Mouse (Mus musculus) left cerebral cortex, adult 9 months (tissue): Measurements from ENCODE around the gene Pfkfb3.

Experiments
- DNase-seq, 2 experiments: peaks; one replicate each; pipeline ENCODE4 v3.0.0; 2022; ENCODE audit warnings: low spot score in 2 of 2

The Pfkfb3 gene

DNA sequence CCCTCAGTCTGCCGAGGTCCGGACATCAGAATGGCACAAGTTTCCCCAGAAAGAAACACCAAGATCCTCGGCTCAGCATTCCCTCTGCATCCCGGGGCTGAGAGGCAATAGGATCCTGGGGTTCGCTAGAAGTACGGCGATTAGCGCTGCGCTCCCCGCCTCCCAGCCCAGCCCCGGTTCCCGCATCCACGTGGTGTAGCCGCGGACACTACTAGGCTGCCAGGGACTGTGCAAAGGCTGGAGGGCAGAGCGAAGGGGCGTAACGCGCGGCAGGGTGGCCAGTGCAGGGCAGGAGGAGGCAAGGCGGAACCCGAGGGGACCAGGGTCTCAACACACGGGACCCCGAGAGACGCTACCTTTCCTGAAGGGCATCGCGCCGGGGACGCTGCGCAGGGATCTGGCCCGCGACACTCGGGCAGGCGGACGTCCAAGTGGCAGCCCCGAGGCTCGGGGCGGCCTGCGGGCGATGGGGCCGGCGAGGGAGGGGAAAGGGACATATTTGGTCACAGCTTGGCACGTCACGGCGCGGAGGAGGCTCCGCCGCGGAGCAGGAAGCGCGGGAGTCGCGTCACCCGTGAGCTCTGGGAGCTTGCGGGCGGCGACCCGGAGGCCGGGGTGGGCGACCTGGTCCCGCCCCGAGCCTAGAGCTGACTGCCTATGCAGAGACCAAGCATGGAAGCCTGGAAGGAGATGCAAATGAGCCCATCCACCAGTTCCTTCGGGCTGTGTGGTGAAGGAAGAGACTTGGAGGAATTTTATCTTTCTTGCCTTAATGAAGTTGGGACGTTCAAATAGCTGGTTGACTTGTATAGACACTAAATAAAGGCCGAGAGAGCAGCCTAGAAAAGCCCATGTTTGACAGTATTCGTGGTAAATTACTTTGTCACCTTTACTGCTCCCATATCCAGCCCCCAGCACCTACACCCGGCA is at the start of gene Pfkfb3:
Gene Pfkfb3 (minus strand): TSS at position 607 of the 930 bp plus-strand sequence.
- DNase-seq: peak in 1 of 2 experiments; percentile 56

DNA sequence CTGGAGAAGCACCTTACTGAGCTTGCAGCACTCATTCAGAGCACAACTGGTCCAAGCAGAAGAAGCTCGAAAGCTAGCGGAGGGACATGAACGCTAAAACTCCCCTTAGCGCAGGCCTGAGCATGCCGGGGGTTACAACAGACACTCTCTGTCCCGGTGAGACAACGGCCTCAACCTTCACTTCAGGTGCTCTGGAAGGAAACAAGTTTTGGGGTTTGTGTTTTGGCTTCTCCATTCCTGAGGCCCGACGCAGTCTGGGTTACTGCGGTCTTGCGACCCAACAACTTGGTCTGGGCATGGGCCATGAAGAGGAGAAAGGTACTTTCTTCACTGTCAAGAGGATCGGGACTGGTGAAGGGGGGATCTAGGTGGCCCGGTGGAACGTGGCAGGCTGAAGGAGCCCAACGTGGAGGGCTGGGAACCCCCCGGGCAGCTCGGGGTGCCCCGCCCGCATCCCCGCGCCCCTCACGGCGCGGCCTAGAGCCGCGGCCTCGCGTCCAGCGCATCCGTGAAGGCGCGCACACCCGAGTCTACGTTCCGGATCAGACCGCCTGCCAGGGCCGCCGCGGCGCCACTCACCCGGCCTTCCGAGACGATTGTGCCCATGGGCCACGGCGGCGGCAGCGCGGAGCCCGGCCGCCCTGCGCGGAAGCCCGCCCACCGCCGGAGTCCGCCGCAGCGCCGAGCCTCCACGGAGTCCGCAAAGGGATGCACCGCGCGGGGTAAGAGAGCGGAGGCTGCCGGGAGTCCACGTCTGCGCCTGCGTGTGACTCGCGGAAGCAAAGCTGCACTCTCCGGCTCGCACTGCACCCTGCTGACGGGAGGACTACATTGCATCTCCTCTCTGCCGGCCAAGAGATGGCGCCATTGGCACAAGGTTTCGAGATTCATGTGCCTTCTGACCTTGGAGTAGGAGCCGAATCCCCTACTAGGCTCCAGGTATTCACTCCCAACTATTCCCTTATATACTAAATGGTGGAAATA is 48.9 kb upstream of the Pfkfb3 start:
- DNase-seq: peak; percentile 84 to 97

DNA sequence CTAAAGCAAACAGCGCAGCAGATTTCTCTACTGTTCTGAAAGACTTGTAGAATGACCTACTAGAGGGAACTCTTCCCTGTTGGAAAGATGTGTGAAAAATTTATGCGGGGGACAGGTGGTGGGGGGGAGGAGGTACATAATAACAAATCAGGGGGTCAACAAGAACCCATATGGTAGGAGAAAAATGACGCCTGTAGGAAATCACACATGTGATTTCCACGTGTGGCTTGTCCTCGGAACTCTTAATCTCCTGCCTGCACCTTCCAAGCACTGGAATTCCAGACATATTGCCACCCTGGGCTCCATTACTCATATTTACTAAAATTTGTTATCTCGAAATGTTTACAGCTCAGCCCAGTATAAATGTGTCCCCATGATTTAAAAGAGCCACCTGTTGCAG is 47.9 kb upstream of the Pfkfb3 start:
- DNase-seq: no peak

DNA sequence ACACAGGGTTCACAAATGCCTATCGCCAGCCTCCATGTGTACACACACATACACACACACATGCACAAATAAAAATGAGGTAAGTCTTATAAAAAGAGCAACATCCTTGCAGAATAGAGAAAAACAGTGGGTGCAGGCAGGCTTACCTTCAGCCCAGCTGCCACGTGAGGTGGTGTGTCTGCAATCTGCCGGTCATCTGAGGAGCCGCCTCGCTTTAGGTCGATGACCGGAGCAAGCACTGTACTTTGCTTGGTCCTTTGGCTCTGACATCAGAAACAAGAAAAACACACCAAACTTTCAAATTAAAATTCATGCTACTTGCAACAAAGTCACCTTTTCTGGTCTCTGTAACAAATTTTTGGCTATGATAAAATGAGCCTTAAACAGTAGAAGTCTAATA is 44.0 kb upstream of the Pfkfb3 start:
- no peak for DNase-seq

DNA sequence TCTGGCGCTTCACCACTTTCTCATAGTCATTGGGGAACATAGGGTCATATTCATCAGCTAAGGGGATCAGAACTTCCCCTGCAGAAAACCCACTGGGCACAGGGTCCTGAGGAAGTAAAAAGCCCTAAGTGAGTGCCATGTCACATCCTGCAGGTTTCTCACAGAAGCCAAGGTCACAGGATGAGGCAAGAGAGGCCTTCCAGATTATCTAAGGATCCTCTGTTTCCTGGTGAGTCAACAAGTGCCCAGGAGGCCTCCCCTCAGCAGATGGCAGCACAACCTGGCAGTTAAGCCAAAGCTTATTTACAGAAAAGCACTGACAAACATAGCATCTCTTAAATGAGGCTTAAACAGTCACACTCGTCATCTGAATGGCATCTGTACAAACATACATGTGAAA is 42.8 kb upstream of the Pfkfb3 start:
- DNase-seq: no peak

DNA sequence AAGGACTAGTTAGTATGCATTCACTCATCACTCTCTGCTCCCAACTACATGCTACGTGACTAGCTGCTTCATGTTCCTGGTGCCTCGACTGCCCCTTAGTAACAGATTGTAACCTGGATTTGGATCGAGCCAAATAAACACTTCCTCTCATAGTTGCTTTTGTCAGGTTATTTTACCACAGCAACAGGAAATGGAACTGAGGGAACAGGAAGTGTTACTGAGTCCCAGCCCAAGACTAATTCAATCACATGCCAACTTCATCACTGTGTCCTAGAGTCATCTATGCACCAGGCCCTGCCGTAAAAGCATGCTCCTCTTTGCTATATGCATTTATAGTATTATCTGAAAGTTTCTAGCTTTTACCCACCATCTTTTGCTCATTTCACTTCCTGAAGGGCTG is 34.1 kb upstream of the Pfkfb3 start:
- no peak for DNase-seq

DNA sequence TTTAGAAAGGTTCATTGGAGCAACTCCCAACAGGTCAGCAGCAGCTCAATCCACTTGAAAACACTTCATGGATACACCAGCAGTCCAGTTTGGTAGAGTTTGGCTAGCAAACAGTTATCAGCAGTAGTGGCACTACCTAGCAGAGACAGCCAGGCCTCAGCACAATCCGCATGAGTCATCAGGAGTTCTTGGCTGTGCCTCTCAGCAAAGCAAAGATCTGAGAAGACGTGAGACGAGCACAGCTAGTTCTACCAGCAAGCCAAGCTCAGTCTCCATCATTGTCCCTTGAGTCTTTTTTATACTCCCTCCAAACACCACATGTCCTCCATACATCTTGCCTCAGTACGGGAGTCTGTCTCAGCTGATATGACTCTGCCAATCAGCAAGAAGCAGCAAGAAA is 25.5 kb upstream of the Pfkfb3 start:
- DNase-seq: no peak

DNA sequence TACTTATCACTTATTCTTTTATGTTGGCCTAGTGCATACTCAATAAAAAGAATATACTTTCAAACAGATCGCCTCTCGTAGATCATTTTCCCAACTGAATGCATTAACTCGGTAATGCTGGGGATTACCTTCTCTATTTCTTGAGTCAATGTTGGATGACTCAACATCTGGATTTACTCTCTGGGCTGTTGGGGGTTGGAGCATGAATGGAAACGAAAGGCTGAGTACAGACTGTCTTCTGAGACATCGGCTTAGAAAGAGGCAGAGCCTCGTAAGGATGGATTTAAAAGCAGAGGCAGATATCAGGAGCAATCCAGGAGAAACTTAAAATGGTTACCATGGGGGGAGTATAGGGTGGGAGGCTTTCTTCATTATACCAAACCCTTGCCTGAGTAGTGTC is 24.3 kb upstream of the Pfkfb3 start:
- no peak for DNase-seq

DNA sequence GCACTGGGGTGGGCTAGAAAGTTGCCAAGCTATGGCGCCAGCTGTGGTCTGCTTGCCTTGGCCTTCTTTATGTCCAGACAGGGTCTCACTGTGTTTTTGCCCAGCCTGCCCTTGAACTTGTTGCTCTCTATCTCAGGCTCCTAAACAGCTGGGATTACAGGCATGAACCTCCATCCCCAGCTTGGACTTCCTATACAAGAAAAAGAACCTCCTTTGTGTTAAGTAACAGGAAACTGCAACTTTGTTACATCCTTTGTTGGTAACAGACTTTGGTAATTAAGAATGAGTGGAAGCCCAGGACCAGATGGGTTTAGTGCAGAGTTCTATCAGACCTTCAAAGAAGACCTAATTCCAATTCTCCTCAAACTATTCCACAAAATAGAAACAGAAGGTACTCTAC is 19.8 kb upstream of the Pfkfb3 start:
- no peak for DNase-seq

DNA sequence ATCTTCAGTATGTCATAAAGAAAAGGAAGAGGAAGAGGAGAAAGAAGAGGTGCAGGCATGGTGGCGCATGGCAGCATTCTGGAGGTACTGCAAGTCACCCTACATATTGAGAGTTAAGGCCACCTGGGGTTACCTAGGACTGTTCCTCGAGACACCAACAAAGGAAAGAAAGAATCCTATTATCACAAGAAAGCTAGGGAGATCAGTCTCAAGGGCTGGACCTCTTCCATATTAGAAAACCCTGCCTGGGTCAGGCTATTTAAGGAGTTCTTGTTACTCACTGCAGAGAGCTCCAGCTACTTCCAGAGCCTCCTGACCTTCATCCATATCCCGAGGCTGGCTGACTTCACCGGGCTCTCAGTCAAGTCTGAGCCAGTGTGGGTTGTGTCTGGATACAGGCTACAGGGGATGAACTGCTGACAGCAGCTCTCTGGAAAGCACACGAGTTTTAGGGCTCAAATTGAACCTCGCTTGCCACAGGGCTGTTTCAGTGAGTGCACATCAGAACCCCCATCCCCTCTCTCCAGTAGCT is 17.2 kb upstream of the Pfkfb3 start:
- no peak for DNase-seq

DNA sequence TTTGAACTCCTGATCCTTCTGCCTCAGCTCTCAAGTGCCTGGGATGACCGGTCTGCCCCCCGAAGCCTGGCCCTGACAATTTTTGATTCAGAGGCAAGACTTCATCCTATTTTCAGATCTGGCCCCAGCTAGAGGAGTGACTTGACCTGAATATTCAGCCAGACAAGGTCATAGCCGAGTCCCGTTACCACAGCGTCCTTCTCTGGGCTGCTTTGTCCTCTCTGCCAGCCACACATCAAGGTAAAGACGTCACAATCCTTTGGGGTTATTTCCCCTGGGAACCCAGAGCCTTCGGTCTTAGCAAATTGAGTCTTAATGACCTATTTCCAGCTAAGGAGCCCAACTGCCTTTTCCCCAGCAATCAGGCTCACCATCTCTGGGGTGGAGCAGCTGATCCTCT is 14.6 kb upstream of the Pfkfb3 start:
- DNase-seq: no peak

DNA sequence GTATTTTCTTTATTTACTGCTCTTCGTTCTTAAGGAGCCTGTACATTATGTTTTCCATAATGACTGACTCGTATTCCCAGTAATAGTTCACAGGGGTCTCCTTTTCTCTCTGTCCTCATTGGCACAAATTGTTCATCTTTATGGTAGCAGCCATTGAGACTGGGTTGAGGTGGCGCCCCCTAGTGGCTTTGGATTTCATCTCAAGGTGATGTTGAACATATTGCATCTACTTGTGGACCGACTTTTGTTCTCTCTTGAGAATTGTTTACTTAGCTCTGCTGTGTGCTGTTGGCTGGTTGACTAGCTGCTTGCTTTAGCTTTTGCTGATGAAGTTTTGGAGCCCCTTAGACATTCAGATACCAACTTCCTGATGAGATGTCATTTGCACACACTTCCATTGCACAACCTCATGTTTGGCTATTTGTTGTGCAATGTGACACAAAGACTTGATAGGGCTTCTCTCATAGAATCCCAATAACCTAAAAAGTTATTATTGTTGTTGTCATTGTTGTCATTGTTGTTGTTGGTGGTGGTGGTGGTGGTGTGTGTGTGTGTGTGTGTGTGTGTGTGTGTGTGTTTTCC is 14.0 kb upstream of the Pfkfb3 start:
- DNase-seq: no peak

DNA sequence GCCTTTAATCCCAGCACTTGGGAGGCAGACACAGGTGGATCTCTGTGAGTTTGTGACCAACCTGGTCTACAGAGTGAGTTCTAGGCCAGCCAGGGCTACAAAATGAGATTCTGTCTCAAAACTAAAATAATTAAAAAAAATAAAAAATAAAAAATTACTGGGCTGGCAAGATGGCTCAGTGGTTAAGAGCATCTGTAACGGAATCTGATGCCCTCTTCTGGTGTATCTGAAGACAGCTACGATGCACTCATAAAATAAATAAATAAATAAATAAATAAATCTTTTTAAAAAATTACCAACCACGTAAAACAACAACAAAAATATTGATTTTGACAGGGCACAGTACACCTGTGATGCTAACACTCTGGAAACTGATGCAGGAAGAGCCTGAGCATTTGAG is 13.0 kb upstream of the Pfkfb3 start:
- DNase-seq: no peak

DNA sequence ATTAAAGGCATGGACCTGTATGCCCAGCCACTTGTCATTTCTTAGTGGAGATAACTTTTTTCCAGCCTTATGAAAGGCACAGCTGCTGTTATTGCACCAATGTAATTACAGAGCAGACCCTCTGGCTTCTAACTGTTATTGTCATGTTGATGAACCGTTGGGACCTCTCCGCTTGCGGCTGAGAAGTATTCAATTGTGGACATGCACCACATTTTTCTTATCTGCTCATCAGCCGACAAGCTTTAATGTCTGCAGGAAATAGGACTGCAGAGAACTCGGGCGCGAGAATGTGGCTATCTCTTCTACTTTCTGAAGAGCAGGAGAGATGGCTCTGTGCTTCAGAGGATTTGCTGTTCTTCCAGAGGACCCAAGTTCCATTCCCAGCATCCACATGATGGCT is 12.4 kb upstream of the Pfkfb3 start:
- no peak for DNase-seq

DNA sequence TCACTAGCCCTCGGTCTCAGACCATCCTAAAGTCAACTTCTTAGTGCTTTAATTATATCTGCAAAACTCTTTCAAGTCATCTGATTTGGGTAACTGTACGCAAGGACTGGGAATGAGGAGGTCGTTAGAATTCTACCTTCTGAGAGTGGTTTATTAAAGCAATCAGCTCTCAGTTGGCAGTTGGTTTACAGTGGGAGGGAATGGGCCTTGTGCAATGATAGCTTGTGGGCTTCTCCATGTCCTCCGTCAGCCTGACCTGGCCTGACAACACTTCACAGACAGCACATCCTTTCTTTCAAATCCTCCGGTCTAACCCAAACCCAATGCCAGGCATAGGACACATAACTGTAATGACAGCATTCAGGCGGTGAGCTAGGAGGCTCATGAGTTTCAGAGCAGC is 10.9 kb upstream of the Pfkfb3 start:
- DNase-seq: no peak

DNA sequence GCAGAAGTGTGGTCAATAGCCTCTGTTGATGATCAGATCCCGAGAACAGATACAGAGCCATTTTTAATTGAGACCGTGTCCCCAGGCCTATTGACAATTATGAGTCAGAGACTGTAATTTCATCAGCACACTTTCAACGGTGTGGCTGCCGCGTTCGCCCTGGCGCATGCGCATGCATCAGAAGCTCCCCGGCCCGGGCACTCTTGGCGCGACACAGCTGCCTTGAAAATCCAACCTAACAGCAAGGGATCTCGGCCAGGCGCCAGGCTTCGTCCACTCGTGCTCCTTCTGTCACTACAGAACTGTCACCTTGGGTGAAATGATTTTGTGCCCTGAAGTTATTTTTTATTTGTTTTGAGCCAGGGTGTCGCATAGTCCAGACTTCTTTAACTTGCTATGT is 9.4 kb upstream of the Pfkfb3 start:
- DNase-seq: no peak

DNA sequence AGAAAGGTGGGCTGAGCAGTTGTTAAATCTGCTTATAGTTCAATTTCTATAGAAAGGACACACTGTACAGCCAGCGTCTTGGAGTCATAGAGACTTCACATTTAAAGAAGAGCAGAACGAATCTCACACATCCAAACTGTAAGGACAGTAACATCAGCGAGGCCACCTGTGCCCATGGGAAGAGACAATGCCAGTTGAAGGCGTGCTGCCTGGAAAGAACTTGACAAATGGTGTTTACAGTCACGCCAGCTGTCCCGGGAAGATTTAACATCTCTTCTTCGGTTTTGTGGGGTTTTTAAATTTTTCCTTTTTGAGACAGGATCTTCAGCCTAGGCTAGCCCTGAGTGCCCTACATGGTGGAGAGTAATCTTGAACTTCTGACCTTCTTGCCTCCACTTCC is 4.8 kb upstream of the Pfkfb3 start:
- DNase-seq: no peak

DNA sequence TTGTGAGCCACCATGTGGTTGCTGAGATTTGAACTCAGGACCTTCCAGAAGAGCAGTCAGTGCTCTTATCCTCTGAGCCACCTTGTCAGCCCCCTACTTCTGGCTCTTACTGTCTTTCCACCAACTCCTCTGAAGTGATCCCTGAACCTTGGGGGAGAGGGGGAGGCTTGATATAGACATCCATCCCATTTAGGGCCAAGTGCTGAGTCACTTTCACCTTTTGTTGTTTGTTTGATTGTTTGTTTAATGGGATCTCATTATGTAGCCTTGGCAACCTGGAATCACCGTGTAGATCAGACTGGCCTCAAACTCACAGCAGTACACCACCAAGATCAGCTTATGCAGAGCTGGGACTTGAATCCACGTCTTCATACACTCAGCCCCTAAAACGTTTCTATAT is 3.4 kb upstream of the Pfkfb3 start:
- DNase-seq: no peak

DNA sequence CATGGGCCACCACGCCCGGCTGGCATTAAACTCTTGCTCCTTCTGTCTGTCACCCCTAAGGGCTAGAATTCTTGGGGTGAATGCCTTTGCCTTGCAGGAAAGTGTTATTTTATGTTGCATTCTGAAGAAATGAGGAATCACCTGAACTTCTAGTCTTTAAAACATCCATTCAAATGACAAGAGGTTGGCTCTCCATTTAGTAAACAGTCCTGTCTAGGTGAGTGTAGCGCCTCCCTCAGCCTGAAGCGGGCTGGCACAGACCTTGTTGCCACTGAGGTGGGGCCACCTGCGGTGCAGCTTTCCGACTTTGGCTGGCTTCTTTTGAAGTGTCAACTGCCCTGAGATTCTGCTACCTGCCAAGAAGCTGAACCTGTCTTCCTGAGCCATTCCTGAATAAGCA is 1.4 kb upstream of the Pfkfb3 start:
- DNase-seq: no peak

DNA sequence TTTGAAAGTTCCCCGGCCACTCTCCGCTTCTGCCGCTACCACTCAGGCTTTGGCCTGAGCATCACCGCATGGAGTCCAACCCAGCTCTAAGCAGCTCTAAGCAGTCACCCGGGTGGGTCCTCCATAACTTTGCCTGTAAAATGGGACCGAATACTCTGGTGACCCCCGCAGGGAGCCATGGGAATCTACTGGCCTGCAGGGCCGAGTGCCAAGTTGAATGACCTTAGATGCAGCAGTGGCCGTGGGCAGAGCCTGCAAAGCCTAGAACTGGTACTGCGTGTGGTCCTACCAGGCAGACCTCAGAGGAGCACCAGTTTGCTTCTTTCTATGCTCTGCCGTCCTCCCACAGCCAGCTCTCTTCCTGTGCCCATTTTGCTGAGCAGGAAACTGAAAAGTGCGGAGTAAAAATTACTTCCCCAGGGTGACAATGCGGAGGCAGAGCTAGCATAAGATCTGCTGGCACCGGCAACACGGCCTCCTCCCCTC is 868 bp downstream of the Pfkfb3 start:
- DNase-seq: peak in 1 of 2 experiments; percentile 29

DNA sequence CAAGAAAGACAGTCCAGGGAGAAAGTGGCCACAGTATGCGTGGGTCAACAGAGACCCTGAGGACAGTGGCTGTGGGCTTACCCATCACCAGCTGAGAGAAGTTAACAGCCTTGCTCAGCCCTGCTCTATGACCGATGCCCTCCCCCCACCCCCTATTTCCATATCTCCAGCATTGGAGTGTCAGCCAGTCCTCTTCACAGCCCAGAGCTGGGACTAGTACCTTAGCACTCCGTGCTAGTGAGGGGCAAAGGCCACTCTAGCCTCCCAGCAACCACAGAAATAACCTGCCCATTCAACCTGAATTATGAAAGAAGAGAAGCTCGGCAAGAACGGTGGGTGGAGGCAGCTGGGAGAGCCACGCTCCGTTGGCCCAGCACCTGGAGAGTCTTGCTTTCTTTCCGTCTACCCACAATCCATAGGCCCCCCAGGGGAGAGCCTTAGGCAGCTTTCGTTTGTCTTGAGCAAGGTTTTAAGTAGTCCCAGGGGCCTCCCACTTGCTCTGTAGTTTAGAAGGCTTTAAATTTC is 1.5 kb downstream of the Pfkfb3 start:
- no peak for DNase-seq

DNA sequence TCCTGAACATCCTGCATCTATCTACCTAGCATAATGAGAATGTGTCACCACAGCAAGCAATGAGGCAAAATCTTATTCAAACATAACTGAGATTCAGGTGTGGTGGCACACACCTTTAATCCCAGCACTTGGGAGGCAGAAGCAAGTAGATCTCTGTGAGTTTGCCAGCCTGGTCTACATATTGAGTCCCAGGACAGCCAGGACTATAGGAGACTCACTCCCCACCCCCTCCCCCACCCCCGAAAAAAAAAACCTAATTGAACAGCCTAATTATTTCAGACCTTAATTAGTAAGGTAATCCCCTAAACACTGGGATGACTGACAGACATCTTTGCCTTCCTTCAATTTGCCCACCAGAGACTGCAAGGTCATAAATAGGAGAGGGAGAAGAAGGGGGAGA is 2.2 kb downstream of the Pfkfb3 start:
- DNase-seq: no peak
